Mouse (Mus musculus) myocyte (in vitro differentiated cells): ENCODE results near the gene Abhd18. TPM values are rescaled to one million over a fixed set of nuclear protein-coding genes. Genes with fewer than 3 reads are reported as not detected.
A peak's percentile ranks its signal among the peaks of the same experiment; 100 is the strongest.
"Not testable (repeated sequence)": the region's sequence is repeated elsewhere in the genome, so short reads cannot be mapped to it uniquely, and the experiment has no call there.

ENCODE experiments used
- H3K27me3 ChIP-seq: one replicate; pipeline ENCODE4 v1.6.1; 2011; ENCODE audit not compliant: control insufficient read depth, insufficient read depth, insufficient read length
- H3K36me3 ChIP-seq: one replicate; pipeline ENCODE4 v1.6.1; 2011; ENCODE audit not compliant: control insufficient read depth, insufficient read depth
- H3K4me2 ChIP-seq: one replicate; pipeline ENCODE4 v1.6.1; 2011; ENCODE audit warnings: low read depth, control low read depth
- H3K4me3 ChIP-seq: one replicate; pipeline ENCODE4 v1.5.1; 2011; ENCODE audit warnings: mild to moderate bottlenecking, control low read depth, moderate library complexity
- H3K79me2 ChIP-seq: one replicate; pipeline ENCODE4 v1.6.1; 2011; ENCODE audit not compliant: control insufficient read depth, insufficient read depth
- H3ac ChIP-seq: one replicate; pipeline ENCODE4 v1.6.1; 2011; ENCODE audit not compliant: control insufficient read depth, insufficient read length
- CEBPB ChIP-seq: IDR thresholded peaks from 2 replicates; pipeline ENCODE4 v1.6.1; 2011; ENCODE audit warnings: mild to moderate bottlenecking, moderate library complexity; ENCODE audit not compliant: poor library complexity, insufficient read depth, severe bottlenecking
- E2F4 ChIP-seq: IDR thresholded peaks from one replicate; pipeline ENCODE4 v1.6.1; 2011; ENCODE audit warnings: mild to moderate bottlenecking, control low read depth, moderate library complexity; ENCODE audit not compliant: insufficient read depth
- MAX ChIP-seq: IDR thresholded peaks from one replicate; pipeline ENCODE4 v1.6.1; 2011; ENCODE audit warnings: low read depth, mild to moderate bottlenecking, control low read depth
- MYOD1 ChIP-seq, 3 experiments: IDR thresholded peaks; one replicate each; pipeline ENCODE4 v1.6.1; 2011; ENCODE audit warnings: control low read depth in 2 of 3, low read depth in 2 of 3, mild to moderate bottlenecking in 2 of 3, moderate library complexity in 1 of 3; ENCODE audit not compliant: insufficient read length in 2 of 3, control insufficient read depth in 1 of 3
- MYOG ChIP-seq, 3 experiments: IDR thresholded peaks; one replicate each; pipeline ENCODE4 v1.6.1; 2011; ENCODE audit warnings: control low read depth in 2 of 3, low read depth in 2 of 3, mild to moderate bottlenecking in 2 of 3; ENCODE audit not compliant: insufficient read length in 2 of 3, control insufficient read depth in 1 of 3, insufficient read depth in 1 of 3
- POLR2A ChIP-seq: IDR thresholded peaks from one replicate; pipeline ENCODE4 v1.6.1; 2011; ENCODE audit warnings: low read depth, mild to moderate bottlenecking, control low read depth, moderate library complexity; ENCODE audit not compliant: insufficient read length
- POLR2AphosphoS2 ChIP-seq: IDR thresholded peaks from one replicate; pipeline ENCODE4 v1.6.1; 2011; ENCODE audit warnings: low read depth, control low read depth; ENCODE audit not compliant: insufficient read length
- REST ChIP-seq: IDR thresholded peaks from one replicate; pipeline ENCODE4 v1.6.1; 2011; ENCODE audit warnings: mild to moderate bottlenecking, control low read depth, moderate library complexity; ENCODE audit not compliant: insufficient read depth, insufficient read length
- SRF ChIP-seq: IDR thresholded peaks from one replicate; pipeline ENCODE4 v1.6.1; 2011; ENCODE audit warnings: low read depth; ENCODE audit not compliant: control insufficient read depth, insufficient read length
- TCF12 ChIP-seq: IDR thresholded peaks from one replicate; pipeline ENCODE4 v1.6.1; 2011; ENCODE audit warnings: mild to moderate bottlenecking, control low read depth; ENCODE audit not compliant: poor library complexity, insufficient read depth, severe bottlenecking
- TCF3 ChIP-seq: IDR thresholded peaks from one replicate; pipeline ENCODE4 v1.6.1; 2011; ENCODE audit warnings: low read depth, control low read depth; ENCODE audit not compliant: insufficient read length
- USF1 ChIP-seq: IDR thresholded peaks from one replicate; pipeline ENCODE4 v1.6.1; 2011; ENCODE audit warnings: low read depth, mild to moderate bottlenecking, control low read depth, moderate library complexity
- polyA plus RNA-seq: library from polyadenylated mRNA; unstranded; fragments of >200 nt; fragmentation: generic; extraction: Trizol; gene quantifications from one replicate; pipeline ENCODE4 v1.2.1, GENCODE M21; 2012; ENCODE audit warnings: missing spikeins

The Abhd18 gene
- polyA plus RNA-seq, 1 experiment: 1.6 TPM

- Histone ChIP-seq H3K79me2 (peaks cover 51% of the 10 kb centered on the region), H3K4me3 (no peak overlapping the region), H3K4me2 (peak overlapping the region; percentile 20), H3K27me3 (no peaks in the 10 kb centered on the region), H3ac (no peak overlapping the region), H3K36me3 (peaks cover 37% of the 10 kb centered on the region)
- no peak for TF ChIP-seq MYOD1 (IDR thresholded peaks at IDR 0.05; ENCODE audit: control insufficient read depth in 1 of 3, insufficient read length in 2 of 3, low read depth in 2 of 3)
- TF ChIP-seq MAX: no peak
- no peak for TF ChIP-seq MYOG (IDR thresholded peaks at IDR 0.05; ENCODE audit: control insufficient read depth in 1 of 3, insufficient read depth in 1 of 3, insufficient read length in 2 of 3, low read depth in 2 of 3)
- no peak for TF ChIP-seq CEBPB
- no peak for TF ChIP-seq E2F4
- no peak for TF ChIP-seq USF1
- no peak for TF ChIP-seq POLR2A
Observed at GRCm38 (mm10) chr3:40806871-40807270, 39.9 kb upstream of the Abhd18 start.

- peaks cover 51% of the 10 kb centered on the region for H3K36me3 ChIP-seq
- no peaks in the 10 kb centered on the region for H3K27me3 ChIP-seq
- no peak overlapping the region for H3ac ChIP-seq
- no peak overlapping the region for H3K4me3 ChIP-seq
- peaks cover 33% of the 10 kb centered on the region for H3K79me2 ChIP-seq
- H3K4me2 ChIP-seq: no peak overlapping the region
- no peak for TF ChIP-seq MYOG (IDR thresholded peaks at IDR 0.05; ENCODE audit: control insufficient read depth in 1 of 3, insufficient read depth in 1 of 3, insufficient read length in 2 of 3, low read depth in 2 of 3)
- TF ChIP-seq E2F4: no peak
- no peak for TF ChIP-seq REST
- no peak for TF ChIP-seq MYOD1 (IDR thresholded peaks at IDR 0.05; ENCODE audit: control insufficient read depth in 1 of 3, insufficient read length in 2 of 3, low read depth in 2 of 3)
- no peak for TF ChIP-seq TCF12
- TF ChIP-seq SRF: no peak
- no peak for TF ChIP-seq CEBPB
- TF ChIP-seq TCF3: no peak
- no peak for TF ChIP-seq USF1
- no peak for TF ChIP-seq MAX
- no peak for TF ChIP-seq POLR2AphosphoS2
- no peak for TF ChIP-seq POLR2A
Observed at GRCm38 (mm10) chr3:40808686-40809085, 38.1 kb upstream of the Abhd18 start.

- TF ChIP-seq TCF3 (no peak), SRF (no peak), CEBPB (no peak), USF1 (no peak), REST (no peak), MYOG (IDR thresholded peaks at IDR 0.05; ENCODE audit: control insufficient read depth in 1 of 3, insufficient read depth in 1 of 3, insufficient read length in 2 of 3, low read depth in 2 of 3) (no peak), E2F4 (no peak), POLR2A (no peak), POLR2AphosphoS2 (no peak), TCF12 (no peak)
- H3K4me2 ChIP-seq: no peak overlapping the region
- H3K27me3 ChIP-seq: no peaks in the 10 kb centered on the region
- H3K4me3 ChIP-seq: no peak overlapping the region
- no peak overlapping the region for H3ac ChIP-seq
- peaks cover 55% of the 10 kb centered on the region for H3K36me3 ChIP-seq
- peaks cover 31% of the 10 kb centered on the region for H3K79me2 ChIP-seq
Observed at GRCm38 (mm10) chr3:40809894-40810293, 36.9 kb upstream of the Abhd18 start.

- no peak overlapping the region for H3K4me3 ChIP-seq
- H3ac ChIP-seq: no peak overlapping the region
- no peak overlapping the region for H3K4me2 ChIP-seq
- TF ChIP-seq E2F4: no peak
- no peak for TF ChIP-seq SRF
- TF ChIP-seq TCF12: no peak
- no peak for TF ChIP-seq TCF3
- no peak for TF ChIP-seq MYOG (IDR thresholded peaks at IDR 0.05; ENCODE audit: control insufficient read depth in 1 of 3, insufficient read depth in 1 of 3, insufficient read length in 2 of 3, low read depth in 2 of 3)
- no peak for TF ChIP-seq CEBPB
- TF ChIP-seq MAX: no peak
- no peak for TF ChIP-seq POLR2AphosphoS2
- peaks cover 5% of the 10 kb centered on the region for H3K79me2 ChIP-seq
- no peaks in the 10 kb centered on the region for H3K27me3 ChIP-seq
- peaks cover 64% of the 10 kb centered on the region for H3K36me3 ChIP-seq
Observed at GRCm38 (mm10) chr3:40813275-40813674, 33.5 kb upstream of the Abhd18 start.

- Histone ChIP-seq H3K4me3 (peak overlapping the region; percentile 29), H3K4me2 (peak overlapping the region; percentile 73)
- not testable (repeated sequence) for H3ac ChIP-seq, H3K36me3 ChIP-seq, H3K79me2 ChIP-seq, H3K27me3 ChIP-seq
Observed at GRCm38 (mm10) chr3:40845521-40845920, 1.2 kb upstream of the Abhd18 start.
